Mouse (Mus musculus): Measurements from ENCODE around the gene Ucp3. TPM values are rescaled to one million over a fixed set of nuclear protein-coding genes. Genes with fewer than 3 reads are reported as not detected.

The Ucp3 gene
- total RNA-seq (2021) = 10 to 100 TPM; 33.7 to 39.4 TPM
- polyA plus RNA-seq (2012; rRNA removed) = 39.0 and 39.1 TPM in 2 replicates
- long read RNA-seq, transcript Ucp3-201 (7 exons, 2,448 nt) = major isoform, 9 of 14 reads
- long read RNA-seq, partial matches to known transcripts = 1 of 14 reads
- long read RNA-seq, other reads (novel, unspliced or antisense) = 2 of 14 reads

DNA sequence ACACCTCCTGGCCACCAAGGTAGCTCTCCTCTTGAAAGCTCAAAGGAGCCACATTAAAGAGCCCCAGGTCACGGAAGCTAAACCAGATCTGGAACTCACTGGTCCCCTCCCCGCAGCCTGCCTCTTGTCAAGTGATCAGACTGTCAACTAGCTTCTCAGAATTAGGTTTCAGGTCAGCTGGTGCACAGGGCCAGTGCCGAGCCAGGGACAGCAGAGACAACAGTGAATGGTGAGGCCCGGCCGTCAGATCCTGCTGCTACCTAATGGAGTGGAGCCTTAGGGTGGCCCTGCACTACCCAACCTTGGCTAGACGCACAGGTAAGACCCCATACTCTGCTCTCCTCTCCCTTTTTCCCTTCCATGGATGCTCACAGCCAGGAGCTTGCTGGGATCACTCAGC lies at the start of gene Ucp3:
TSS of gene Ucp3 (plus strand) at position 214 of the 400 bp plus-strand sequence.
- intact Hi-C loops (cut with DNase I) = no loop called here
- Histone ChIP-seq H3K36me3 (ENCODE audit: control insufficient read depth, insufficient read depth, low read length) (no peaks in the 10 kb centered on the region), H3K79me2 (replicated peaks; ENCODE audit: control insufficient read depth, insufficient read depth, low read length) (no peaks in the 10 kb centered on the region), H3K9ac (ENCODE audit: low read depth, low read length) (peak within 1 kb of the TSS; percentile 67), H3K27ac (peak within 1 kb of the TSS; percentile 83), H3K4me3 (peak within 1 kb of the TSS; percentile 46), H3K4me1 (ENCODE audit: control insufficient read depth, insufficient read depth, low read length) (peaks cover 2% of the 10 kb centered on the region; the same call in 1 of the 2 replicates), H3K27me3 (ENCODE audit: control insufficient read depth, insufficient read depth, low read length) (no peaks in the 10 kb centered on the region)
- DNase-seq = peak; percentile 46 to 62
- TF ChIP-seq POLR2A (IDR thresholded peaks at IDR 0.05; ENCODE audit: insufficient read depth, low read depth, low read length) (peak; percentile 80), CTCF (IDR thresholded peaks at IDR 0.05) (no peak), EP300 (IDR thresholded peaks at IDR 0.05; ENCODE audit: insufficient read depth, low read depth, low read length) (0 out of 2 replicates have a peak, but pooled peaks have one; percentile 24)
- 59% methylated on average over 6 of the region's 6 CpGs for WGBS

DNA sequence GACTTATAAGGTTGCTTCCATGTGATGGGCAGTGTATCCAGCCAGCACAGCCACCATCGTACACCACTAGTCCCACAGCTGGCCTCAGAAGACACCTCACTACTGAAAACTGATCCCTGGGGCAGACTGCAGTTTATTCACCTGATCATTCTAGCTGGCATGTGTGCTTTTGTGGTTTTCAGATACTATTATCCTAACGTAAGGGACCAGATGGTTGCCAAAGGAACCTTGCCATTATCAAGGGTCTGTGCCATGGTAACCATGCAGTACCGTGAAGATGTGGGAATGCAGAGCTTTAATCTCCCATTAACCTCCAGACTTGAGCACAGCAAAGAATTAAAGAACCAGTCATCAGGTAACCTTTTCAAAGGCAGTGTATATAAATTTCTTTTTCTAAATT lies 47.0 kb upstream of the Ucp3 start:
- peaks cover 3% of the 10 kb centered on the region for H3K36me3 ChIP-seq (ENCODE audit: control insufficient read depth, insufficient read depth, low read length)
- no peaks in the 10 kb centered on the region for H3K27me3 ChIP-seq (ENCODE audit: control insufficient read depth, insufficient read depth, low read length)
- no peak for DNase-seq
- intact Hi-C loops (cut with DNase I) = loop anchor here (10.0 kb wide), 1 partner anchor 239 kb away; the partner anchor contains the start of gene Plekhb1
- H3K79me2 ChIP-seq (replicated peaks; ENCODE audit: control insufficient read depth, insufficient read depth, low read length) = no peaks in the 10 kb centered on the region
- peaks cover 3% of the 10 kb centered on the region for H3K4me1 ChIP-seq (ENCODE audit: control insufficient read depth, insufficient read depth, low read length)
- H3K4me3 ChIP-seq = no peak overlapping the region
- TF ChIP-seq CTCF (IDR thresholded peaks at IDR 0.05) (no peak), EP300 (IDR thresholded peaks at IDR 0.05; ENCODE audit: insufficient read depth, low read depth, low read length) (no peak), POLR2A (IDR thresholded peaks at IDR 0.05; ENCODE audit: insufficient read depth, low read depth, low read length) (no peak)
- WGBS = 90% methylated on average over 3 of the region's 3 CpGs
- no peak overlapping the region for H3K9ac ChIP-seq (ENCODE audit: low read depth, low read length)
- H3K27ac ChIP-seq = no peak overlapping the region

DNA sequence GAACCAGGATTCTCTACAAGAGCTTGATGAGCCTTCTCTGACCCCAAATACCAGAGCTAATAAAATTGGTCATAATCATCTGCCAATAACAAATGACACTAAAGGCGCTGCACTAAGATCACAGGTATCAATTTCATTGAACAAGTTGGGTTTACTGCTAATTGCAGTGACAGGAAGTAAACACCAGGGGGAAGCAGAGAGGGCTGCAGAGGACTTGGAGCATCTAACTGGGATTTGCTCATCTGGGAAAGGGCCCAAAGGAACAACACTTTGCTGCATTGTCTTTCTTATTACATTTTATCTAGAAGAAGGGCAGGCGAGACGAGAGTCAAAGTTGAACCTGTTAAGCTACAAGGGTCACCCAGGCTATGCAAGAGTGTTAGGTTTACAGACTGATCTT lies 43.7 kb upstream of the Ucp3 start:
- Histone ChIP-seq H3K27ac (no peak overlapping the region), H3K36me3 (ENCODE audit: control insufficient read depth, insufficient read depth, low read length) (peaks cover 8% of the 10 kb centered on the region), H3K79me2 (replicated peaks; ENCODE audit: control insufficient read depth, insufficient read depth, low read length) (no peaks in the 10 kb centered on the region), H3K9ac (ENCODE audit: low read depth, low read length) (no peak overlapping the region), H3K27me3 (ENCODE audit: control insufficient read depth, insufficient read depth, low read length) (no peaks in the 10 kb centered on the region), H3K4me1 (ENCODE audit: control insufficient read depth, insufficient read depth, low read length) (peaks cover 11% of the 10 kb centered on the region), H3K4me3 (no peak overlapping the region)
- WGBS = 18% methylated on average over 3 of the region's 3 CpGs
- intact Hi-C loops (cut with DNase I) = loop anchor here (2.0 to 10.0 kb wide), 3 partner anchors 64 to 236 kb away; partner anchors contain the start of genes Plekhb1 and Ucp2
- TF ChIP-seq EP300 (IDR thresholded peaks at IDR 0.05; ENCODE audit: insufficient read depth, low read depth, low read length) (0 out of 2 replicates have a peak, but pooled peaks have one; percentile 38), CTCF (IDR thresholded peaks at IDR 0.05) (no peak; the same call in 1 of the 2 replicates)
- DNase-seq = peak; percentile 39 to 56

DNA sequence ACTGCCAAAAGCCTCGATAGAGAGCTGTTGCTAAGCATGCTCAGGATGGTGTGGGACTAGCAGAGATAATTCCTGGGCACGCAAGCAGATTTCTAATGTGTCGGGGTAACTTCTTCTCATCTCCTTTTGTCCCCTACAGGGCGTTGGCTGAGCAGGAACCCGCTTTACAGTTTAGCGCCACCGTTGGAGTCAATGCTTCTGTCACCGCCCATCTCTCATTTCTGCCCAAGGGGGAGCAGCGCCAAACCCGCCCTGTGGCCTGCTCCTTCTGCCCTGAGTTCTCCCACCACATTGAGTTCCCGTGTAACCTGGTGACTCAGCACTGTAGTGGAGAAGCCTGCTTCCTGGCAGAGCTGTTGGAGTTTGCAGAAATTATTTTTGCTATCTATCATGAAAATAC lies 42.9 kb upstream of the Ucp3 start:
- Histone ChIP-seq H3K9ac (ENCODE audit: low read depth, low read length) (no peak overlapping the region), H3K4me3 (no peak overlapping the region), H3K27ac (no peak overlapping the region), H3K79me2 (replicated peaks; ENCODE audit: control insufficient read depth, insufficient read depth, low read length) (no peaks in the 10 kb centered on the region), H3K27me3 (ENCODE audit: control insufficient read depth, insufficient read depth, low read length) (no peaks in the 10 kb centered on the region), H3K36me3 (ENCODE audit: control insufficient read depth, insufficient read depth, low read length) (peaks cover 8% of the 10 kb centered on the region), H3K4me1 (ENCODE audit: control insufficient read depth, insufficient read depth, low read length) (peaks cover 11% of the 10 kb centered on the region)
- intact Hi-C loops (cut with DNase I) = loop anchor here (2.0 to 10.0 kb wide), 4 partner anchors 35 to 235 kb away; partner anchors contain the start of genes Plekhb1 and Ucp2
- peak; percentile 33 to 45 for DNase-seq
- TF ChIP-seq CTCF (IDR thresholded peaks at IDR 0.05) (no peak), POLR2A (IDR thresholded peaks at IDR 0.05; ENCODE audit: insufficient read depth, low read depth, low read length) (no peak), EP300 (IDR thresholded peaks at IDR 0.05; ENCODE audit: insufficient read depth, low read depth, low read length) (no peak)
- 66% methylated on average over 11 of the region's 11 CpGs for WGBS

DNA sequence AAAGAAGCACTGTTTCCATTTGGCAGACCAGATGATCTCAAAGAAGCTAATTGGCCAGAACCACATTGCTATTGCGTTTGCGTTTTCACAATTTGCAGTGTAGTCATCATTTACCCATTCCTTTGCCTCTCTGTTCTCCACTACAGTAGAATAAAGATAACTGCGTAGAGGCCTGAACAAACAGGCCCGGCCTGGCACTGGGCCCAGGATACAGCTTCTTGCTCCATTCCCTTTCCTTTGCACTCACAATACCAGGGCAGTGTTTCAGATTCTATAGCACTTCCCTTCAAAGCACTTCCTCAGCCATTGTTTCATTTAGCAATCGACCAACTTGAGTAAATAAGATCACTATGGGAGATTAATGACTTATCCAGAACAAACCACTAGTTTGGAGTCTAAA lies 41.7 kb upstream of the Ucp3 start:
- Histone ChIP-seq H3K4me1 (ENCODE audit: control insufficient read depth, insufficient read depth, low read length) (peaks cover 11% of the 10 kb centered on the region), H3K36me3 (ENCODE audit: control insufficient read depth, insufficient read depth, low read length) (peaks cover 8% of the 10 kb centered on the region), H3K79me2 (replicated peaks; ENCODE audit: control insufficient read depth, insufficient read depth, low read length) (no peaks in the 10 kb centered on the region), H3K9ac (ENCODE audit: low read depth, low read length) (no peak overlapping the region), H3K4me3 (no peak overlapping the region), H3K27me3 (ENCODE audit: control insufficient read depth, insufficient read depth, low read length) (no peaks in the 10 kb centered on the region), H3K27ac (peak overlapping the region; percentile 64)
- peak; percentile 66 to 81 for DNase-seq
- 35% methylated on average over 5 of the region's 5 CpGs for WGBS
- intact Hi-C loops (cut with DNase I) = loop anchor here (2.0 kb wide), 1 partner anchor 34 kb away; no protein-coding TSS in a partner anchor
- TF ChIP-seq CTCF (IDR thresholded peaks at IDR 0.05) = no peak
- TF ChIP-seq POLR2A (IDR thresholded peaks at IDR 0.05; ENCODE audit: insufficient read depth, low read depth, low read length) = no peak
- TF ChIP-seq EP300 (IDR thresholded peaks at IDR 0.05; ENCODE audit: insufficient read depth, low read depth, low read length) = no peak

DNA sequence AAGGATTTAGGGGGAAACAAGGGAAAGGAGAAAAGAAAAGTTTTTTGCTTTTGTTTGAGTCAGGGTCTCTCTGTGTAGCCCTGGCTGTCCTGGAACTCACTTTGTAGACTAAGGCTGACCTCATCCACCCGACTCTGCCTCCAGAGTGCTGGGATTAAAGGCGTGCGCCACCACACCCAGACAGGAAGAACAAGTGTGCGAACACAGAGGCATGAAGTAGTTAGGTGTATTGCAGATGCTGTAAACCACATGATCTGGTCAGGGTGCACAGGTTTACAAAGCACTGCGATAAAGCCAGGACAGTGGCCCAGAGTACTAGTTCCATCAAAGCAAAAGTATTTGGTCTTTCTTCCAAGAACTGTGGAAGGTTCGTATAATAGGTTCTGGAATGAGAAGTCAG lies 39.5 kb upstream of the Ucp3 start:
- intact Hi-C loops (cut with DNase I) = no loop called here
- Histone ChIP-seq H3K36me3 (ENCODE audit: control insufficient read depth, insufficient read depth, low read length) (peaks cover 8% of the 10 kb centered on the region), H3K9ac (ENCODE audit: low read depth, low read length) (no peak overlapping the region), H3K27me3 (ENCODE audit: control insufficient read depth, insufficient read depth, low read length) (no peaks in the 10 kb centered on the region), H3K27ac (no peak overlapping the region), H3K4me1 (ENCODE audit: control insufficient read depth, insufficient read depth, low read length) (peaks cover 11% of the 10 kb centered on the region), H3K79me2 (replicated peaks; ENCODE audit: control insufficient read depth, insufficient read depth, low read length) (no peaks in the 10 kb centered on the region), H3K4me3 (no peak overlapping the region)
- no peak for DNase-seq
- WGBS = 85% methylated on average over 6 of the region's 6 CpGs
- TF ChIP-seq EP300 (IDR thresholded peaks at IDR 0.05; ENCODE audit: insufficient read depth, low read depth, low read length) (no peak), CTCF (IDR thresholded peaks at IDR 0.05) (no peak)
